Mouse (Mus musculus) stomach, postnatal 0 days (tissue): ENCODE measurements at regions not wholly inside any gene's neighbourhood (a gene's known extent, or its start where the extent isn't known, plus 50 kb on each side); places are given as distances from the start of the nearest gene placed in this dataset.
A peak's percentile ranks its signal among the peaks of the same experiment; 100 is the strongest.

ENCODE experiments used
- ATAC-seq: fragments of 200-750 bp; cut with Nextera tagmentation; 2 replicates; pipeline ENCODE4 v1.8.0; 2017; ENCODE audit not compliant: low FRiP score, low TSS enrichment
- DNase-seq: peaks from one replicate; pipeline ENCODE4 v3.0.0-alpha.2; 2016; ENCODE audit warnings: low spot score
- H3K27ac ChIP-seq: fragments of 300-500 bp; sonication (generic); replicated peaks from 2 replicates; pipeline ENCODE4 v1.5.1; 2014; ENCODE audit warnings: mild to moderate bottlenecking, control low read depth
- H3K27me3 ChIP-seq: fragments of 300-500 bp; sonication (generic); 2 replicates; pipeline ENCODE4 v1.6.1; 2014; ENCODE audit warnings: low read length; ENCODE audit not compliant: control insufficient read depth, insufficient read depth
- H3K36me3 ChIP-seq: fragments of 300-500 bp; sonication (generic); 2 replicates; pipeline ENCODE4 v1.6.1; 2014; ENCODE audit warnings: low read length, mixed read lengths; ENCODE audit not compliant: control insufficient read depth, insufficient read depth
- H3K4me1 ChIP-seq: fragments of 300-500 bp; sonication (generic); replicated peaks from 2 replicates; pipeline ENCODE4 v1.6.1; 2014; ENCODE audit warnings: antibody characterized with exemption; ENCODE audit not compliant: control insufficient read depth, insufficient read depth
- H3K4me2 ChIP-seq: fragments of 300-500 bp; sonication (generic); replicated peaks from 2 replicates; pipeline ENCODE4 v1.6.1; 2014; ENCODE audit warnings: low read depth, mild to moderate bottlenecking, control low read depth, moderate library complexity
- H3K4me3 ChIP-seq: fragments of 300-500 bp; sonication (generic); 2 replicates; pipeline ENCODE4 v1.5.1; 2014; ENCODE audit warnings: low read depth, low read length, control low read depth
- H3K9ac ChIP-seq: fragments of 300-500 bp; sonication (generic); 2 replicates; pipeline ENCODE4 v1.6.1; 2014; ENCODE audit warnings: mild to moderate bottlenecking, low read length, control low read depth, mixed read lengths
- H3K9me3 ChIP-seq: fragments of 300-500 bp; sonication (generic); 2 replicates; pipeline ENCODE4 v1.6.1; 2016; ENCODE audit warnings: low read length; ENCODE audit not compliant: control insufficient read depth
- CTCF ChIP-seq: IDR thresholded peaks from 2 replicates; pipeline ENCODE4 v1.5.1; 2016; ENCODE audit warnings: antibody characterized with exemption, low read depth, mild to moderate bottlenecking, moderate library complexity
- EP300 ChIP-seq: optimal IDR thresholded peaks from 2 replicates; pipeline ENCODE3; 2016; ENCODE audit warnings: antibody characterized with exemption
- WGBS: fragments of 180-500 bp; shearing (Covaris S2); extraction: QIAGEN DNeasy Blood & Tissue Kit; methylation state at CpG from one replicate; pipeline ENCODE4 v1.1.7; 2014; 5-methylcytosine and 5-hydroxymethylcytosine counted together

GRCm38 (mm10) chr12:71370091-71370490 is 60.4 kb downstream of the Dact1 start:
- 38% methylated on average over 5 of the region's 5 CpGs for WGBS
- Histone ChIP-seq H3K27ac (no peak overlapping the region), H3K4me2 (no peak overlapping the region), H3K9me3 (no peaks in the 10 kb centered on the region), H3K4me3 (no peak overlapping the region), H3K27me3 (no peaks in the 10 kb centered on the region), H3K4me1 (no peaks in the 10 kb centered on the region), H3K9ac (no peak overlapping the region), H3K36me3 (no peaks in the 10 kb centered on the region)
- no peak for TF ChIP-seq EP300
- no peak for TF ChIP-seq CTCF
- no peak for ATAC-seq
- DNase-seq: no peak

GRCm38 (mm10) chr12:71371948-71372347 is 62.3 kb downstream of the Dact1 start:
- ATAC-seq (no peak), DNase-seq (peak; percentile 16)
- H3K36me3 ChIP-seq: no peaks in the 10 kb centered on the region
- no peaks in the 10 kb centered on the region for H3K27me3 ChIP-seq
- no peak overlapping the region for H3K9ac ChIP-seq
- H3K9me3 ChIP-seq: no peaks in the 10 kb centered on the region
- no peak overlapping the region for H3K4me3 ChIP-seq
- H3K27ac ChIP-seq: no peak overlapping the region
- H3K4me1 ChIP-seq: no peaks in the 10 kb centered on the region
- H3K4me2 ChIP-seq: no peak overlapping the region
- TF ChIP-seq CTCF (no peak), EP300 (no peak)
- 42% methylated on average over 5 of the region's 5 CpGs for WGBS

GRCm38 (mm10) chr12:71373633-71374032 is 63.9 kb downstream of the Dact1 start:
- H3K36me3 ChIP-seq: no peaks in the 10 kb centered on the region
- no peak overlapping the region for H3K9ac ChIP-seq
- no peak overlapping the region for H3K4me2 ChIP-seq
- DNase-seq (no peak), ATAC-seq (no peak)
- H3K27ac ChIP-seq: no peak overlapping the region
- no peaks in the 10 kb centered on the region for H3K9me3 ChIP-seq
- no peaks in the 10 kb centered on the region for H3K27me3 ChIP-seq
- 40% methylated on average over 2 of the region's 2 CpGs for WGBS
- no peaks in the 10 kb centered on the region for H3K4me1 ChIP-seq
- TF ChIP-seq EP300: no peak
- H3K4me3 ChIP-seq: no peak overlapping the region

- no peak for ATAC-seq
- Histone ChIP-seq H3K36me3 (no peaks in the 10 kb centered on the region), H3K9ac (no peak overlapping the region), H3K9me3 (no peaks in the 10 kb centered on the region), H3K4me2 (peak overlapping the region; percentile 43), H3K4me1 (no peaks in the 10 kb centered on the region), H3K27me3 (no peaks in the 10 kb centered on the region), H3K27ac (no peak overlapping the region), H3K4me3 (peak overlapping the region; percentile 15)
- WGBS: 33% methylated on average over 8 of the region's 8 CpGs
- TF ChIP-seq EP300 (no peak), CTCF (no peak)
- DNase-seq: no peak
These were observed 66.8 kb downstream of the Dact1 start for GRCm38 (mm10) chr12:71376446-71376845.

DNA sequence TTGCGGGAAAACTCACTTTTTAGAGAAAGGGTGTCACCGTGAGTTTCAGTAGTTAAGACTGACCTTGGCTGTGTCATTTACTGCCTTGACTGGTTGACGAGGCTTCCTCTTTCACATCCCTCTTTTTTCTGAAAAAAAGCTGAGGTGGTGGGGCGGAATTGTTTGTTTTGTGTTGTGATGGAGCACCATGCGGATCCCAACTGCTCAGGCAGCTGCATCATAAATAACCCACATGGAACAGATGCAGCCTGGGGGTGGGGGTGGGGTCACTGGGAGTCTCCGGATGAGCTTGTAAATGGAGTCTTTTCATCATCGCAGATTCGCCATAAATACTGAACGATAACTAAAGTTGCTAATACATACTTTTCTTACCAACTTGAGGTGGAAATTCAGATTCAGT is 67.3 kb downstream of the Dact1 start:
- Histone ChIP-seq H3K4me1 (no peaks in the 10 kb centered on the region), H3K27ac (no peak overlapping the region), H3K9ac (no peak overlapping the region), H3K4me3 (peak overlapping the region; percentile 15), H3K9me3 (no peaks in the 10 kb centered on the region), H3K27me3 (no peaks in the 10 kb centered on the region), H3K36me3 (no peaks in the 10 kb centered on the region), H3K4me2 (peak overlapping the region; percentile 43)
- ATAC-seq (no peak), DNase-seq (peak; percentile 17)
- TF ChIP-seq EP300 (no peak), CTCF (no peak)
- WGBS: 40% methylated on average over 9 of the region's 9 CpGs

GRCm38 (mm10) chr12:71379626-71380423 is 70.1 kb downstream of the Dact1 start:
- Histone ChIP-seq H3K27ac (no peak overlapping the region), H3K36me3 (no peaks in the 10 kb centered on the region), H3K9me3 (no peaks in the 10 kb centered on the region), H3K4me2 (no peak overlapping the region), H3K27me3 (no peaks in the 10 kb centered on the region), H3K4me1 (no peaks in the 10 kb centered on the region), H3K4me3 (no peak overlapping the region), H3K9ac (no peak overlapping the region)
- DNase-seq: no peak
- WGBS: 85% methylated on average over 8 of the region's 8 CpGs
- TF ChIP-seq CTCF: no peak
- no peak for TF ChIP-seq EP300
- no peak for ATAC-seq
